Mouse (Mus musculus): ENCODE measurements at regions not wholly inside any gene's neighbourhood (a gene's known extent, or its start where the extent isn't known, plus 50 kb on each side); places are given as distances from the start of the nearest gene placed in this dataset.

- H3K36me3 ChIP-seq (ENCODE audit: control insufficient read depth, insufficient read depth, low read length), result no peaks in the 10 kb centered on the region
- no peaks in the 10 kb centered on the region for H3K4me1 ChIP-seq (ENCODE audit: control insufficient read depth, insufficient read depth, low read depth, low read length)
- no peak overlapping the region for H3K27ac ChIP-seq (ENCODE audit: low read depth, low read length)
- no peaks in the 10 kb centered on the region for H3K9me3 ChIP-seq (ENCODE audit: control insufficient read depth, low read length)
- no peak for ATAC-seq
- H3K9ac ChIP-seq (ENCODE audit: low read depth, low read length), result no peak overlapping the region
- WGBS, result 88% methylated on average over 1 of the region's 1 CpGs
- no peak overlapping the region for H3K4me3 ChIP-seq (ENCODE audit: low read length)
- no peak overlapping the region for H3K4me2 ChIP-seq (ENCODE audit: low read length)
- no peaks in the 10 kb centered on the region for H3K27me3 ChIP-seq (replicated peaks; ENCODE audit: control insufficient read depth, insufficient read depth, low read length)
Measured at GRCm38 (mm10) chr14:9105708-9106107, 439.7 kb upstream of the 4930452B06Rik start.

DNA sequence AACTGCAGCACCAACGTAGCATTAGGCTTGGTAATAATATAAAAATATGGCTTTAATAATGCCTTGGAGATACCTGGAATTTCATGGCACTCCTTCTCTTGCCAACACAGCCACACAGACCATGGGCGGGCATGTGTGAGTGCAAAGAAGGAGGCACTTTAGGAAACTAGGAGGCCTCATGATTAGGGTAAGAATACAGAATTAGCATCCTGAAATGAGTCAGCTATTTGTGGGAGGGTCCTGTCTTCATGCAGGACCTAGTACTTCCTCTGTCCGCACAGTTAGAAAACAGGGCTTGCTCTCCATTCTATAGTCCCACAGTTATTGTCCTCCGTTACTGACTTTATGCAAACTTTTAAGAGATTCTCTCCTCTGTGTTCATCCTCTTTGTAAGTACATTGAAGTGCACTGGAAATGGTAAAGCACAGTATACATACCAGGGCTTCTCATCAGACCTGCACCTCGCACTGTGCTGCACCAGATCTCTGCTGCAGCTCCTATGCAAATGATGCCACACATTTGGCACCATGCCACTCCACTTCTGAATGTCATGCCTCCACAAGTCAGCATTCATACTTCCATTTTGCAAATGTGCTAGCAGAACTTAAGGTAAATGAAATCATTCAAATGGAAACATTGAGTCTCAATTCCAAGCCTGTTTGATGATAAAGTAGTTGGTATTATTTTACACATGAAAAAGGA is 423.7 kb upstream of the 4930452B06Rik start:
- Histone ChIP-seq H3K27ac (ENCODE audit: low read depth, low read length) (no peak overlapping the region), H3K36me3 (ENCODE audit: control insufficient read depth, insufficient read depth, low read length) (no peaks in the 10 kb centered on the region), H3K4me2 (ENCODE audit: low read length) (no peak overlapping the region), H3K4me1 (ENCODE audit: control insufficient read depth, insufficient read depth, low read depth, low read length) (no peaks in the 10 kb centered on the region), H3K27me3 (replicated peaks; ENCODE audit: control insufficient read depth, insufficient read depth, low read length) (no peaks in the 10 kb centered on the region), H3K9ac (ENCODE audit: low read depth, low read length) (no peak overlapping the region), H3K4me3 (ENCODE audit: low read length) (no peak overlapping the region), H3K9me3 (ENCODE audit: control insufficient read depth, low read length) (no peaks in the 10 kb centered on the region)
- 84% methylated on average over 5 of the region's 5 CpGs for WGBS
- ATAC-seq, result no peak

- no peaks in the 10 kb centered on the region for H3K36me3 ChIP-seq (ENCODE audit: control insufficient read depth, insufficient read depth, low read length)
- H3K27me3 ChIP-seq (replicated peaks; ENCODE audit: control insufficient read depth, insufficient read depth, low read length), result no peaks in the 10 kb centered on the region
- no peak overlapping the region for H3K9ac ChIP-seq (ENCODE audit: low read depth, low read length)
- H3K9me3 ChIP-seq (ENCODE audit: control insufficient read depth, low read length), result no peaks in the 10 kb centered on the region
- no peaks in the 10 kb centered on the region for H3K4me1 ChIP-seq (ENCODE audit: control insufficient read depth, insufficient read depth, low read depth, low read length)
- H3K4me2 ChIP-seq (ENCODE audit: low read length), result no peak overlapping the region
- H3K27ac ChIP-seq (ENCODE audit: low read depth, low read length), result no peak overlapping the region
- no peak overlapping the region for H3K4me3 ChIP-seq (ENCODE audit: low read length)
- no peak for ATAC-seq
Measured at GRCm38 (mm10) chr14:9087103-9087502, 421.1 kb upstream of the 4930452B06Rik start.

- 84% methylated on average over 2 of the region's 2 CpGs for WGBS
- Histone ChIP-seq H3K4me3 (ENCODE audit: low read length) (no peak overlapping the region), H3K9ac (ENCODE audit: low read depth, low read length) (no peak overlapping the region)
Measured at GRCm38 (mm10) chr14:9079632-9080031, 413.6 kb upstream of the 4930452B06Rik start.

DNA sequence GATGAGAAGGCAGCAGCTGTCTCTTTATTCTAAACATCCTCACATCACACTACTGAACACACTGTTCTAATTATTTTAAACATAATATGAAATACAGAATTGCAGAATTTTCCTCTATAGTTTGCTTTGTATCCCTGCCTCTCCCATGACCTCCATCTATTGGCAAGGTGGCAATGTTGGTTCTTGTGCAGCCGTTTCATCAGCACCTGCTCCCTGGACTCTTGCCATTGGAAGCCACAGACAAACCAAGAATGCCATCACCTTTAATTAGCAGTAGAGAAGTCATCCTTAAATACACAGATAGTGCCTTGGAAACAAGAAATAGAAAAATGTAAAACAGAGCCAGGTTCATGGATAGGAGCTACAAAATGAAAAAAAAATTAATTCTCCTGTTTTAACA is 413.0 kb upstream of the 4930452B06Rik start:
- Histone ChIP-seq H3K36me3 (ENCODE audit: control insufficient read depth, insufficient read depth, low read length) (no peaks in the 10 kb centered on the region), H3K4me3 (ENCODE audit: low read length) (no peak overlapping the region), H3K9ac (ENCODE audit: low read depth, low read length) (no peak overlapping the region), H3K27ac (ENCODE audit: low read depth, low read length) (no peak overlapping the region), H3K4me2 (ENCODE audit: low read length) (no peak overlapping the region), H3K4me1 (ENCODE audit: control insufficient read depth, insufficient read depth, low read depth, low read length) (no peaks in the 10 kb centered on the region), H3K27me3 (replicated peaks; ENCODE audit: control insufficient read depth, insufficient read depth, low read length) (no peaks in the 10 kb centered on the region), H3K9me3 (ENCODE audit: control insufficient read depth, low read length) (no peaks in the 10 kb centered on the region)
- ATAC-seq, result 0 out of 2 replicates have a peak, but pooled peaks have one; percentile 6
- WGBS, result 55% methylated on average over 1 of the region's 1 CpGs

More at GRCm38 (mm10) chr14:9079632-9080031, 413.6 kb upstream of the 4930452B06Rik start:
- Histone ChIP-seq H3K27ac (ENCODE audit: low read depth, low read length) (no peak overlapping the region), H3K27me3 (replicated peaks; ENCODE audit: control insufficient read depth, insufficient read depth, low read length) (no peaks in the 10 kb centered on the region), H3K36me3 (ENCODE audit: control insufficient read depth, insufficient read depth, low read length) (no peaks in the 10 kb centered on the region), H3K4me1 (ENCODE audit: control insufficient read depth, insufficient read depth, low read depth, low read length) (no peaks in the 10 kb centered on the region), H3K9me3 (ENCODE audit: control insufficient read depth, low read length) (no peaks in the 10 kb centered on the region), H3K4me2 (ENCODE audit: low read length) (no peak overlapping the region)
- ATAC-seq, result no peak

DNA sequence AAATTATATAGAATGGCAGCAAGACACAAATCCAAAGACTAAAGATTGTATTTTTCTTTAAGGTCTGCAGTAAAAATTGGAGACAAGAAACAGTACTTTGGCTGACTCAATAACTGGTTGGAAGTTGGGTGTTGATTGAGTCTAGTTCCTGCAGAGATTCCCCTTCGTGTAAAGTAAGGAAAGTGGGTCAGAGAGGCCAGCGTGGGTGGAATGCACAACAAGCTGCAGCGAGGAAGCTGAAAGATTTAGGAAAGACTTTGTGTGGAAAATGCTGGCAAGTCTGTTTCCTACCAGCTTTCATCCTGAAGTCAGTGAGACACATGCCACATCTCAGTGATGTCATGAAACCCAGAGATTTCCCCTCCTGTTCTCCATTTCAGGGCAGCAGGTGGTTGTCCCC is 405.1 kb upstream of the 4930452B06Rik start:
- Histone ChIP-seq H3K4me2 (ENCODE audit: low read length) (no peak overlapping the region), H3K4me3 (ENCODE audit: low read length) (no peak overlapping the region), H3K4me1 (ENCODE audit: control insufficient read depth, insufficient read depth, low read depth, low read length) (no peaks in the 10 kb centered on the region), H3K9ac (ENCODE audit: low read depth, low read length) (no peak overlapping the region), H3K36me3 (ENCODE audit: control insufficient read depth, insufficient read depth, low read length) (no peaks in the 10 kb centered on the region), H3K9me3 (ENCODE audit: control insufficient read depth, low read length) (no peaks in the 10 kb centered on the region), H3K27me3 (replicated peaks; ENCODE audit: control insufficient read depth, insufficient read depth, low read length) (no peaks in the 10 kb centered on the region), H3K27ac (ENCODE audit: low read depth, low read length) (no peak overlapping the region)
- WGBS, result 74% methylated on average over 3 of the region's 3 CpGs
- ATAC-seq, result no peak

GRCm38 (mm10) chr14:9060058-9060457 is 394.0 kb upstream of the 4930452B06Rik start:
- Histone ChIP-seq H3K27ac (ENCODE audit: low read depth, low read length) (no peak overlapping the region), H3K27me3 (replicated peaks; ENCODE audit: control insufficient read depth, insufficient read depth, low read length) (no peaks in the 10 kb centered on the region), H3K4me1 (ENCODE audit: control insufficient read depth, insufficient read depth, low read depth, low read length) (no peaks in the 10 kb centered on the region), H3K9me3 (ENCODE audit: control insufficient read depth, low read length) (no peaks in the 10 kb centered on the region), H3K4me2 (ENCODE audit: low read length) (no peak overlapping the region), H3K9ac (ENCODE audit: low read depth, low read length) (no peak overlapping the region), H3K4me3 (ENCODE audit: low read length) (no peak overlapping the region), H3K36me3 (ENCODE audit: control insufficient read depth, insufficient read depth, low read length) (no peaks in the 10 kb centered on the region)
- 66% methylated on average over 9 of the region's 9 CpGs for WGBS
- no peak for ATAC-seq

GRCm38 (mm10) chr14:9028811-9029210 is 362.8 kb upstream of the 4930452B06Rik start:
- no peaks in the 10 kb centered on the region for H3K9me3 ChIP-seq (ENCODE audit: control insufficient read depth, low read length)
- H3K4me2 ChIP-seq (ENCODE audit: low read length), result no peak overlapping the region
- peak; percentile 80 for ATAC-seq
- H3K27me3 ChIP-seq (replicated peaks; ENCODE audit: control insufficient read depth, insufficient read depth, low read length), result no peaks in the 10 kb centered on the region
- WGBS, result 50% methylated on average over 6 of the region's 6 CpGs
- no peak overlapping the region for H3K4me3 ChIP-seq (ENCODE audit: low read length)
- no peak overlapping the region for H3K9ac ChIP-seq (ENCODE audit: low read depth, low read length)
- H3K27ac ChIP-seq (ENCODE audit: low read depth, low read length), result no peak overlapping the region
- H3K36me3 ChIP-seq (ENCODE audit: control insufficient read depth, insufficient read depth, low read length), result no peaks in the 10 kb centered on the region
- H3K4me1 ChIP-seq (ENCODE audit: control insufficient read depth, insufficient read depth, low read depth, low read length), result no peaks in the 10 kb centered on the region

DNA sequence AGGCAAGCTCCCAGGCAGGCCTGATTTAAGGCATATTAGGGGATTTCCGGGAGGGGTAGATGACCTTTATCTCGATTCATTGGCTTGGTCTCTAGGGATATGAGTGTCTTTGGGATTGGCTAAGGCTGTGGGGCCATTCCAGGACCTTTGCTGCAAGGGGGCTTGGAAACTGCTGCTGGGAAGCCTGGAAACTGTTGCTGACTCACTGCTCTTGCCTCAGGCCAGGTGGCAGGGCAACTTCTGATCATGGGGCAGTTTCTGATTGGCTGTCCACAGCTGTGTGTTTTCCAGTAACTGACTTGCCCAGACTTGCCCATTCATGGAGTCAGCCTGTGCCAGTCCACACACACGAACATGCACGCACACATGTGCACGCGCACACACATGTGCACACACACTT is 349.8 kb upstream of the 4930452B06Rik start:
- no peak for ATAC-seq
- no peaks in the 10 kb centered on the region for H3K36me3 ChIP-seq (ENCODE audit: control insufficient read depth, insufficient read depth, low read length)
- no peak overlapping the region for H3K9ac ChIP-seq (ENCODE audit: low read depth, low read length)
- H3K4me2 ChIP-seq (ENCODE audit: low read length), result no peak overlapping the region
- H3K27me3 ChIP-seq (replicated peaks; ENCODE audit: control insufficient read depth, insufficient read depth, low read length), result no peaks in the 10 kb centered on the region
- no peaks in the 10 kb centered on the region for H3K9me3 ChIP-seq (ENCODE audit: control insufficient read depth, low read length)
- 91% methylated on average over 6 of the region's 6 CpGs for WGBS
- H3K27ac ChIP-seq (ENCODE audit: low read depth, low read length), result no peak overlapping the region
- H3K4me3 ChIP-seq (ENCODE audit: low read length), result no peak overlapping the region
- no peaks in the 10 kb centered on the region for H3K4me1 ChIP-seq (ENCODE audit: control insufficient read depth, insufficient read depth, low read depth, low read length)

Data from hindbrain, embryonic 16.5 days (tissue).